ENCODE assay signal across 30 mouse cellular contexts in the genomic region with DNA sequence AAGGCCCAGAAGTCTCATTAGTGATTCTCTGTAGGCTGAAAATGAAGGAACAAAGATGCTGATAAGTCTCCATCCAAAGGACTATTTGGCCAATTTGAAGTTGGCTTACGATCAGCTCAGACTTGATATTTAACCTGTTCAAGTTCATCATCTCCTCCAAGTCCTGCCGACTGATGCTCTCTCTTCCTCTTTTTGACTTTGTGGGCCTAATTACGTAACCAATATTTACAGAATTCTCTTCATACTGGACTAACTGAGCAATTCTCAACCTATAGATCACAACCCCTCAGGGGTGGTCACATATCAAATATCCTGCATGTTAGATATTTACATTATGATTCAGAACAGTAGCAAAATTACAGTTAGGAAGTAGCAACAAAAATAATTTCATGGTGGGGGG.
"Had no signal": no experiment of that assay in that cellular context is flagged by ENCODE, and none has a peak within 500 bp of the region (broad histone marks: within the 10 kb centered on the region; RNA-seq: fewer than 3 reads in every experiment).

No protein-coding gene starts in this region.

- H3K36me3 ChIP-seq: embryonic facial prominence, embryonic 10.5 days; embryonic facial prominence, embryonic 12.5 days; embryonic facial prominence, embryonic 13.5 days; embryonic facial prominence, embryonic 15.5 days; forebrain, embryonic 10.5 days; forebrain, embryonic 12.5 days; forebrain, embryonic 15.5 days had no signal

- ATAC-seq: forebrain, embryonic 13.5 days; forebrain, embryonic 14.5 days; forebrain, embryonic 15.5 days; forebrain, embryonic 16.5 days; forebrain, postnatal 0 days had no signal

- H3K9me3 ChIP-seq: embryonic facial prominence, embryonic 10.5 days; embryonic facial prominence, embryonic 12.5 days; embryonic facial prominence, embryonic 13.5 days; embryonic facial prominence, embryonic 15.5 days; forebrain, embryonic 10.5 days; forebrain, embryonic 12.5 days; forebrain, embryonic 13.5 days; forebrain, embryonic 15.5 days had no signal

- H3K27ac ChIP-seq: embryonic facial prominence, embryonic 10.5 days; embryonic facial prominence, embryonic 12.5 days; embryonic facial prominence, embryonic 13.5 days; embryonic facial prominence, embryonic 15.5 days; forebrain, embryonic 10.5 days; forebrain, embryonic 12.5 days; forebrain, embryonic 13.5 days; forebrain, embryonic 15.5 days; gastrocnemius, adult 2 months; heart, adult 2 months had no signal

- H3K4me3 ChIP-seq: embryonic facial prominence, embryonic 10.5 days; embryonic facial prominence, embryonic 12.5 days; embryonic facial prominence, embryonic 13.5 days; embryonic facial prominence, embryonic 15.5 days; erythroblast, embryonic 14.5 days; forebrain, embryonic 10.5 days; forebrain, embryonic 12.5 days; forebrain, embryonic 13.5 days; forebrain, embryonic 15.5 days; gastrocnemius, adult 2 months; heart, adult 2 months had no signal

- H3K27me3 ChIP-seq: embryonic facial prominence, embryonic 12.5 days; embryonic facial prominence, embryonic 15.5 days; forebrain, embryonic 12.5 days; forebrain, embryonic 13.5 days; forebrain, embryonic 15.5 days had no signal

- H3K4me2 ChIP-seq: embryonic facial prominence, embryonic 12.5 days; embryonic facial prominence, embryonic 13.5 days; embryonic facial prominence, embryonic 15.5 days; forebrain, embryonic 12.5 days; forebrain, embryonic 13.5 days; forebrain, embryonic 15.5 days had no signal

- H3K4me1 ChIP-seq: embryonic facial prominence, embryonic 10.5 days; embryonic facial prominence, embryonic 12.5 days; embryonic facial prominence, embryonic 13.5 days; embryonic facial prominence, embryonic 15.5 days; forebrain, embryonic 10.5 days; forebrain, embryonic 12.5 days; forebrain, embryonic 13.5 days; forebrain, embryonic 15.5 days had no signal

- DNase-seq: cerebellum, adult 18-20 months; cerebellum, adult 2 months; cerebellum, adult 8-10 months; cerebellum, adult 9-10 months; cerebellum, adult 9-11 months; cerebellum, postnatal 10 days; cerebellum, postnatal 14 days; cerebellum, postnatal 25 days; cerebellum, postnatal 36 days; embryo, embryonic 11 days; forebrain, postnatal 0 days; gastrocnemius, adult 2 months; gastrocnemius, postnatal 10 days; gastrocnemius, postnatal 14 days; gastrocnemius, postnatal 25 days; gastrocnemius, postnatal 36 days; heart, adult 11 months; heart, adult 18-20 months; heart, adult 2 months had no signal

- H3K9ac ChIP-seq: embryonic facial prominence, embryonic 12.5 days; embryonic facial prominence, embryonic 13.5 days; embryonic facial prominence, embryonic 15.5 days; forebrain, embryonic 12.5 days; forebrain, embryonic 13.5 days; forebrain, embryonic 15.5 days; forebrain, postnatal 0 days had no signal
